Mouse (Mus musculus): ENCODE data around the gene Mtmr6.
A peak's percentile ranks its signal among the peaks of the same experiment; 100 is the strongest.

The Mtmr6 gene

GRCm38 (mm10) chr14:60264990-60265876 is at the start of gene Mtmr6:
Mtmr6 (plus strand) TSS chr14:60265228.
- DNase-seq (ENCODE audit: low spot score in 2 of 2), result peak; percentile 94 to 95

DNA sequence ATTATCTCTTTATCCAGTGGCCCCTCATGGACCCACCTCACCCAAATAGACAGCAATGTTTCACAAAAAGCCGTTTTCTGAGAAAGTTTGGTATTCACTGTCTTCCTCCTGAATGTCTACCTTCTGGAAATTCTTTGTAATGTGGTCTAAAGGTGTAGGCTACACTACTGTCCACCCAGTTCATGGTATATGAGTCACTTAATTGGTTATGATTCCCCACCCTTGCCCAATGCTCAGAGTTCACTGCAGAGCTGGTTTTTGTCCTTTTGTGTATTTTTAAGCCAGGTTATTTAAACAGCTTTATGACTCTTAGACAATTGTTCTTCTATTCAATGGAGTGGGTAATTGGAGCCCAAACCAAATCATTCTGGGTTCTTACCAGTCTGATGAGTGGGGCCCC is 48.9 kb upstream of the Mtmr6 start:
- DNase-seq (ENCODE audit: low spot score in 2 of 2), result no peak

DNA sequence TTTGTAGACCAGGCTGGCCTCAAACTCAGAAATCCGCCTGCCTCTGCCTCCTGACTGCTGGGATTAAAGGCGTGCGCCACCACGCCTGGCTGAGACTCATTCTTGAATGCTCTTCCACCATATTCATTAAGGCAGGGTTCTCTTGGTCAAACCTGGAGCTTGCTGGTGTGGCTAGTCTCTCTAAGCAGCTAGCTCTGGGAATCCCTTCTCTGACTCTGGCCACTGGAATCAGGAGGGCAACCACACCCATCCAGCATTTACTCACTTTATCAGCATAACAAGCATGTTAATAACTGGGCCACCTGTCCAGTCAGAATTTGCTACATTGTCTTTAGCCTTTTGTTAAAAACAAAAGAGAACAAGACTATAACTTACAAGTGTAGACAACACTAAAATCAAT is 47.4 kb upstream of the Mtmr6 start:
- no peak for DNase-seq (ENCODE audit: low spot score in 2 of 2)

DNA sequence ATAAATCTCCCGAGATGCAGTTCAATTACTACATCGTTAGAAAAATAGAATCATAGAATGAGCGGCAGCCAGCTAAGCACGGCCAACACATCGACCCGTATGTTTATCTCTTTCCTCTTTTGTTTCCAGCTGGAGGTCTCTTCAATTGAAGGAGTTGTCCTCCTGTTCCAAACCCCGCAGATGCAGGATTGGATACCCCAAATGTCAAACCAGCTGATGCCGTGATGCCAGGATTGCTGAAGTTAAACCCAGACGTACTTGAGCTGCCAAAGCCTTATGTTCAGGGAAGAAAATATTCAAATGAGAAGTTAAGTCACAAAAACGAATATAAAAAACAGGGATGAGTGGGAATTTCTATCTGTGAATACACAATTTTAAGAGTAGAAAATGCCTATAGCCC is 45.1 kb upstream of the Mtmr6 start:
- DNase-seq (ENCODE audit: low spot score in 2 of 2), result no peak

- no peak for DNase-seq (ENCODE audit: low spot score in 2 of 2)
These were observed 26.5 kb upstream of the Mtmr6 start for GRCm38 (mm10) chr14:60238551-60238950.

DNA sequence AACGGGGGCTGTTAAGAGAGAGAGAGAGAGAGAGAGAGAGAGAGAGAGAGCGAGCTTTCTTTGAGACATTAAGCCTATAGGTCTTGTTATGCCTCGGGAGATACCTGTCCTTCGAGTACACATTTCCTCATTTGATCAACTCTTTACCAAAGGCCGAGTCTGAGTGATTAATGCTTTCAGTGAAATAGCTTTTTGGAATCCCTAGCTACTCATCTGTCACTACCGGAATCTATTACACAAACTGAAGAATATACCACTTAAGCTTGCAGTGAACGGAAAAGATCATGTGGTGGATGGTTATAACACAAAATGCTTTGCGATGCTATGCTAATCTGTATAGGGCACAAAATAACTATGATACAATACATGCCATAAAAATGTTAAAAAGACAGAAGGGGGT is 14.7 kb upstream of the Mtmr6 start:
- no peak for DNase-seq (ENCODE audit: low spot score in 2 of 2)

- DNase-seq (ENCODE audit: low spot score in 2 of 2), result no peak
These were observed 14.1 kb upstream of the Mtmr6 start for GRCm38 (mm10) chr14:60250879-60251278.

DNA sequence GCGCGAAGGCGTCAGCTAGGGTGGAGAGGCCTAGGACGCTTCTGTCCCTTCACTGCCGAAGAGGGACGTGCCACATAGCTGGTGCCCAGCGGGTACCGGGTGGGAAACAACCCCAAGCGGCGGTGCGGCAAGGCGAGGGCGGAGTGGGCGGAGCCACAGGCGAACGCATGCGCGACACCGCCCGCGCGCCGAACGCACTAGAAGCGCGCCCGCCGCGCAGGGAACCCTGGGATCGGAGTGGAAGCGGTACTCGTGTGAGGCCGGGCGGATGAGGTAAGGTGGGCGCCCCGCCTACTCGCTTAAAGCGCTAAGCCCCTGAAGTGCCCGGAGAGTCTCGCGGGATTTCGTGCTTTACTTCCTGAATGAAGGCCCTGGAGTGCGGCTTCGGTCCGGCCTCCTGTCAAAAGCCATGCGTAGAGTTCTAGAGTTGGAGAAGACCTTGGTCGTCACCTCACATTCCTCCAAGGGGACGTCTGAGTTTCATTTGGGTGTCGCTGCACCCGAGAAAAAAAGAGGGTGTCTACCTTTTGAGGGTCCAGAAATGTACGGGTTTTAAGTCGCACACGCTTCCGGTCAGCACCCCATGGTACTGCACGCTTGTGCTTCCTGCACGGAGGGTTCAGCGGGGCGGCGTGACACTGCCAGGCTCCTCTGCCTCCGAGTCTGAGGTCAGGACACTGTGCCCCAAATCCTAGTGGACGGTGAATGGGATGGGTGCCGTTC is 13.6 kb upstream of the Mtmr6 start, which contains the start of the genes Nupl1 and Gm49336:
Gene Nupl1 (minus strand): TSS at position 151 of the 723 bp plus-strand sequence.
Gene Gm49336 (minus strand): TSS at position 227 of the 723 bp plus-strand sequence.
- peak; percentile 99 to 100 for DNase-seq (ENCODE audit: low spot score in 2 of 2)

DNA sequence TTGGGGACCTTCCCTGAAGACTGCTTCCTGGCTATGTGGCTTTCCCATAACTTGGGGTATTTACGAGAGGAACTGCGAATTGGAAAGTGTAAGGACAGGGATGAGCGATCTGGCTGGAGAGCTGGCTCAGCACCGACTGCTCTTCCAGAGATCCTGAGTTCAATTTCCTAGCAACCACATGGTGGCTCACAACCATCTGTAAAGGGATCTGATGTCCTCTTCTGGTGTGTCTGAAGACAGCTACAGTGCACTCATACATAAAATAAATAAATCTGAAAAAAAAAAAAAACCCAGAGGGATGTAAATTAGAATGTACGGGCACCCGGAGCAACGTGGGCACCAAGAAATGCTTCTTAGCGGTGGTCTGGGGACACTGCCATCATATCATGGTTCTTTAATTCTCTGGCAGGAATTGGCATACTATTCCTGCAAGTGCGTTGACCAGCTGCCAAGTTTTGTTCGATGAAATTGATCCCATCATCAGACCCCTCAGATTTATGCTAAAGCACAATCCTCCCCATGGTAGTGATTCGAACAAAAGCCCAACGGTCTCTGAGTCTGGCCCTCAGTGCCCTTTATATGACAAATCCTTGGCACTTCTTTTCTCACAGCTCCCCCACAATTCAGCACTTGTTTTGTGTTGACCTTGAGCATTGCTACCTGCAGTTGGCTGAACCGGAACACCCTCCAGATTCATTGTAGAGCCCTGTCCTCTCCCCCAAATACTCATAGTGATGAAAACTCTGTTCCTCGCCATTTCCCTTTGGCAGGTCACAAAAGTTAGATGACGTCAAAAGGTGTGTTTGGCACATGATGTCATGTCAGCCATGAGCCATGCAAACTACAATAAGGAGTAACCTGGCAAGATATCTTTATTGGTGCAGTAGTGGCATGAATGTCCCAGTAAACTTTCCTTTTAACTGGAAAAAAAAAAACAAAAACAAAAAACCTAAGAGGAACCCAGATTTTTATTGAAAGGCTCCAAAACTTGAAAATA is 12.7 kb upstream of the Mtmr6 start:
- DNase-seq (ENCODE audit: low spot score in 2 of 2), result no peak

DNA sequence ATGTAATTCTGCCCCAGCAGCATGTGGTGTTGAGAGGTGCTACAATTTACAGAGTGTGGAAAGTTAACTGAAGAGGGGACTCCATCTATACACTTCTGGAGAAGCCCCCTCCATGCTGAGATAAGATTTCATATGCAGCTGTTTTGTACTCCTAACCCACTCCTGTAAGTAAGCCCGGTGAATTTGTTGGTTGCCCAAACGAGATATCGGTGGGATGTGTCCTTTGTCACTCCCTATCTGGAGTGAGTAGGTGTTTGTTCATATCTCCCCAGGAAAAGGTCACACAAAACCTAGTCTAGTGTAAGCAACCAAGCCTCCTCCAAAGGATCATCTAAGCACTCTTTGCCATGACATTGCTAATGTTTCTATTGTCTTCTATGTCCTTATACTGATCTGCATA is 11.6 kb upstream of the Mtmr6 start:
- no peak for DNase-seq (ENCODE audit: low spot score in 2 of 2)

DNA sequence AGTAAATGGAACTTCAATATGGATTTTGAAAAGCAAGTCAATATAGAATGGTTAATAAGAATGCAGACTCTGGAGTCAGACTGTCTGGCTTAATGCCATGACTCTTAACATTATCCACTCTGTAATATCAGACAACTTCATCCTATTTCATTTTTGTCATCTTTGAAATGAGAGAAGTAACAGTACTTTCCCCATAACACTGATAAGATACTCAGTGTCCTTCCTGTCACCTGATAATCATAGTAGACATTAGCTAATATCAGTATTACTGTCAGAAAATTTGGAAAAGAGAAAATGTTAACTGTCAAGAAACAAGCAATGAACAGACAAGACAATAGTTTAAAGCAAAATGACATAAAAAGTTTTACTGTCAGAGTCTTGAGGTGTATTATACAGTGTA is 10.3 kb upstream of the Mtmr6 start:
- no peak for DNase-seq (ENCODE audit: low spot score in 2 of 2)

GRCm38 (mm10) chr14:60256356-60256755 is 8.7 kb upstream of the Mtmr6 start:
- DNase-seq (ENCODE audit: low spot score in 2 of 2), result no peak

- no peak for DNase-seq (ENCODE audit: low spot score in 2 of 2)
These were observed 7.9 kb upstream of the Mtmr6 start for GRCm38 (mm10) chr14:60257101-60257500.

DNA sequence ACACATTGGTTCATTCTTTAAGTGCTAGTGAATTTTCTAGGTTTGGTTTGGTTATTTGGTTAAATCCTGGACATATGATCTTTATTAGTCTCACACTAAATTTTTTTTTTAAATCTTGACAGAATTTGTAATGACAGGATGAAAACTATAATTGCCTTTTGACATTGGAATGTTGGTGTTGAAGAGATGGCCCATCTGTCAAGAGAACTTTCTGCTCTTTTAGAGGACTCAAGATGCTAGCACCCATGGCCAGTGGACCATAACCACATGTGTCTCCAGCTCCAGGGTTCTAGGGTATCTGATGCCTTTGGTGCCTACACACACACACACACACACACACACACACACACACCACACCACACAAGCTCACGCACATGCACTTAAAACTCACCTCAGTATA is 7.2 kb upstream of the Mtmr6 start:
- no peak for DNase-seq (ENCODE audit: low spot score in 2 of 2)

GRCm38 (mm10) chr14:60262316-60262715 is 2.7 kb upstream of the Mtmr6 start:
- no peak for DNase-seq (ENCODE audit: low spot score in 2 of 2)

DNA sequence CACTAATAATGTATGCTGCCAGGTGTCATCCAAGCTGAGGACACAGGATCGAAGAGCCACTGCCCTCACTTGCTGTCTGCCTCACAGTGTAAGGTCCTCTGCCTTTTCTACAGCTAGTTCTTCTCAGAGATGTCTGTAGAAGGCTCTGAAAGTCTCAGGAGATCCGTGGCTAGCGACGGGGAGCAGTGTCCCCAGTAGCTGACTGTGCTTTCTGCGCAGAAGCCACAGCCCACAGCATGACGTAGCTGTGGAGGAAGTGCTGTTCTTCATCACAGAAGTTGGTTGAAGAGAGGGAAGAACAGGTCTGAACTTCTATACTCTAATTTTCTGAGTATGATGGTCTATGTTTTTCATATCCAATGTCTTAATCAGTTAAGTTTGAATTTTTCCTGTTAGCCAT is 4.3 kb downstream of the Mtmr6 start:
- peak; percentile 65 to 70 for DNase-seq (ENCODE audit: low spot score in 2 of 2)

DNA sequence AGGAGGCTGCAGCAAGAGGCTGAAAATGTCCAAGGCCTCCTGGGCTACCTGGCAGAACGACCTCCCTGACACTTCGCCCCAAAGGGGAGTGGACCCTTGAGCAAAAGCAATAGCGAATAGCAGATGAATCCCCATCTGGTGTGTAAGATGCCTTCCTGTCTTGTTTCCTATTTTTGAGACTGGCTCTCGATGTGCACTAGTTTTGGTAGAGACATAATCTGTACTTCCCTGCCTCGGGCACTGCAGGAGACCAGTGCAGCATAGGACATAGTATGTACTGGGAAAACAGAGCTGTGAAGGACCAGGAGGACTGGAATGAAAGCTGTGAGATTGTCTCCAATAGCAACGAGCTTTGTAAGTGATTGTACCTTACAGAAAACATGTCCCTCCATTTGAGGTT is 8.3 kb downstream of the Mtmr6 start:
- DNase-seq (ENCODE audit: low spot score in 2 of 2), result no peak

DNA sequence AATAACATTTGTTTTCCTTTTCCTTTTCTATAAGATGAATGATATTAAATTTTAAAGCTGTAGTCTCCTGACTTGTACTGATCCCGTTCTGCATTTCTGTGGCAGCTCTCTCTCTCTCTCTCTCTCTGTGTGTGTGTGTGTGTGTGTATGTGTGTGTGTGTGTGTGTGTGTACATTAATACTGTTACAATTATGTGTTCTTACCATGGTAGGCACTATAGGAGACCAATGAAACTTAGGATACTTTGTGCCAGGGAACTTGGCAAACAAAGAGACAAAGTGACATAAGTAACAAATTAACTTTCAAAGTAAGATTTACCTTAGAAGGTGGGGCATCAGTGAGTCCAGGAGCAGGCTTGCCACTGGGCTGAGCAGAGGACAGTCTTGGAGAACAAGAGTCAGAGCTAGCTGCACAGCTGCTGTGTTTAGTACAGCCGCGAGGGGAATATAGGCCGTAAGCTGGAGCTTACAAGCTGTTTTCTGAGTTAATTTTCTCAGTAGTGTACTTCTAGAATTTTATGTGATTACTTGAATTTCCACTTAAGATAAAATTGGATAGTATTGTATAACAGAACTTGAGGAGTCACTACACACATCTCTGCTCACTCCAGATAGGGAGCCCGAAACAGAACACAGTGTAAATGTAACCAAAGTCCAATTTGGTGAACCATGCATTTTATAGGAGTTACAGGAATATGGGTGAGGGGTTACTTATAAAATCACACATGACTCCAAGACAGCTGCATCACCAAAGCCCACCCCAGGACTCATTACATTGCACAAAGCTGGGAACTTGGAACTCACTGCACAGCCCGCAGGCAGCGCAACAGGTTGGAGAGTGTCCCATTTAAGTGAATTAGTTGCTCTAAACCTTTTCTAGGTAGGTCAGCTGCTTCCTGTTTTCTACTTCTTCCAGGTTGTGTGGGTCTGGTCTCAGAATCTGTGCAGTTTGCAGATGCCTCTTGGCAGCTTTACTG is 10.6 kb downstream of the Mtmr6 start:
- no peak for DNase-seq (ENCODE audit: low spot score in 2 of 2)

- no peak for DNase-seq (ENCODE audit: low spot score in 2 of 2)
These were observed 21.3 kb downstream of the Mtmr6 start for GRCm38 (mm10) chr14:60286194-60286863.

GRCm38 (mm10) chr14:60290363-60290762 is 25.3 kb downstream of the Mtmr6 start:
- DNase-seq (ENCODE audit: low spot score in 2 of 2), result no peak
